Mouse (Mus musculus): ENCODE measurements around the gene Epp13.
"Not testable (repeated sequence)": the region's sequence is repeated elsewhere in the genome, so short reads cannot be mapped to it uniquely, and the experiment has no call there.

The Epp13 gene

GRCm38 (mm10) chr7:6244361-6245292 lies 7.9 kb upstream of the Epp13 start:
- H3K9me3 ChIP-seq (ENCODE audit: low read length): peaks cover 18% of the 10 kb centered on the region
- TF ChIP-seq POU5F1 (IDR thresholded peaks at IDR 0.05; ENCODE audit: borderline replicate concordance, low read length) (no peak), CTCF (conservative IDR thresholded peaks at IDR 0.05; ENCODE audit: low read length) (no peak), NANOG (IDR thresholded peaks at IDR 0.05; ENCODE audit: borderline replicate concordance, low read length) (no peak; the same call in 1 of the 2 replicates)
- H3K4me1 ChIP-seq (replicated peaks; ENCODE audit: low read depth, low read length): peaks cover 57% of the 10 kb centered on the region
- no peaks in the 10 kb centered on the region for H3K36me3 ChIP-seq (ENCODE audit: insufficient read depth, low read length)
- H3K4me3 ChIP-seq (replicated peaks; ENCODE audit: low read length): peak overlapping the region; percentile 3; the same call in 1 of the 2 replicates
- no peaks in the 10 kb centered on the region for H3K27me3 ChIP-seq (ENCODE audit: insufficient read depth, low read length)

- H3K9me3 ChIP-seq (ENCODE audit: low read length): peaks cover 57% of the 10 kb centered on the region
- peaks cover 17% of the 10 kb centered on the region for H3K4me1 ChIP-seq (replicated peaks; ENCODE audit: low read depth, low read length)
- H3K27me3 ChIP-seq (ENCODE audit: insufficient read depth, low read length): no peaks in the 10 kb centered on the region
- no peak overlapping the region for H3K4me3 ChIP-seq (replicated peaks; ENCODE audit: low read length)
- no peak for TF ChIP-seq NANOG (IDR thresholded peaks at IDR 0.05; ENCODE audit: borderline replicate concordance, low read length)
- no peak for TF ChIP-seq CTCF (conservative IDR thresholded peaks at IDR 0.05; ENCODE audit: low read length)
- TF ChIP-seq POU5F1 (IDR thresholded peaks at IDR 0.05; ENCODE audit: borderline replicate concordance, low read length): no peak
- peaks cover 24% of the 10 kb centered on the region for H3K36me3 ChIP-seq (ENCODE audit: insufficient read depth, low read length)
Measured at GRCm38 (mm10) chr7:6254451-6254850, 1.9 kb downstream of the Epp13 start.

GRCm38 (mm10) chr7:6257386-6257785 lies 4.9 kb downstream of the Epp13 start:
- Histone ChIP-seq H3K9me3 (ENCODE audit: low read length) (peaks cover 68% of the 10 kb centered on the region), H3K27me3 (ENCODE audit: insufficient read depth, low read length) (no peaks in the 10 kb centered on the region), H3K36me3 (ENCODE audit: insufficient read depth, low read length) (peaks cover 32% of the 10 kb centered on the region), H3K4me1 (replicated peaks; ENCODE audit: low read depth, low read length) (peaks cover 39% of the 10 kb centered on the region), H3K4me3 (replicated peaks; ENCODE audit: low read length) (peak overlapping the region; percentile 10; the same call in 1 of the 2 replicates)
- TF ChIP-seq NANOG (IDR thresholded peaks at IDR 0.05; ENCODE audit: borderline replicate concordance, low read length) (no peak), CTCF (conservative IDR thresholded peaks at IDR 0.05; ENCODE audit: low read length) (no peak), POU5F1 (IDR thresholded peaks at IDR 0.05; ENCODE audit: borderline replicate concordance, low read length) (no peak)

GRCm38 (mm10) chr7:6258232-6259220 lies 6.0 kb downstream of the Epp13 start:
- Histone ChIP-seq H3K4me3 (replicated peaks; ENCODE audit: low read length) (peak overlapping the region; percentile 73), H3K9me3 (ENCODE audit: low read length) (peaks cover 57% of the 10 kb centered on the region), H3K4me1 (replicated peaks; ENCODE audit: low read depth, low read length) (peaks cover 49% of the 10 kb centered on the region), H3K27me3 (ENCODE audit: insufficient read depth, low read length) (no peaks in the 10 kb centered on the region), H3K36me3 (ENCODE audit: insufficient read depth, low read length) (peaks cover 34% of the 10 kb centered on the region)
- TF ChIP-seq POU5F1 (IDR thresholded peaks at IDR 0.05; ENCODE audit: borderline replicate concordance, low read length): peak; percentile 68
- TF ChIP-seq NANOG (IDR thresholded peaks at IDR 0.05; ENCODE audit: borderline replicate concordance, low read length): peak; percentile 78
- no peak for TF ChIP-seq CTCF (conservative IDR thresholded peaks at IDR 0.05; ENCODE audit: low read length)

GRCm38 (mm10) chr7:6260004-6260403 lies 7.5 kb downstream of the Epp13 start:
- Histone ChIP-seq H3K4me1 (replicated peaks; ENCODE audit: low read depth, low read length) (peaks cover 51% of the 10 kb centered on the region), H3K4me3 (replicated peaks; ENCODE audit: low read length) (peak overlapping the region; percentile 51; the same call in 1 of the 2 replicates), H3K9me3 (ENCODE audit: low read length) (peaks cover 45% of the 10 kb centered on the region), H3K36me3 (ENCODE audit: insufficient read depth, low read length) (peaks cover 44% of the 10 kb centered on the region)
- not testable (repeated sequence) for H3K27me3 ChIP-seq (ENCODE audit: insufficient read depth, low read length)

- H3K4me3 ChIP-seq (replicated peaks; ENCODE audit: low read length): no peak overlapping the region
- peaks cover 24% of the 10 kb centered on the region for H3K9me3 ChIP-seq (ENCODE audit: low read length)
- TF ChIP-seq POU5F1 (IDR thresholded peaks at IDR 0.05; ENCODE audit: borderline replicate concordance, low read length) (no peak), NANOG (IDR thresholded peaks at IDR 0.05; ENCODE audit: borderline replicate concordance, low read length) (no peak), CTCF (conservative IDR thresholded peaks at IDR 0.05; ENCODE audit: low read length) (peak; percentile 57)
- H3K36me3 ChIP-seq (ENCODE audit: insufficient read depth, low read length): peaks cover 34% of the 10 kb centered on the region
- peaks cover 63% of the 10 kb centered on the region for H3K4me1 ChIP-seq (replicated peaks; ENCODE audit: low read depth, low read length)
- no peaks in the 10 kb centered on the region for H3K27me3 ChIP-seq (ENCODE audit: insufficient read depth, low read length)
Measured at GRCm38 (mm10) chr7:6262120-6262519, 9.6 kb downstream of the Epp13 start.

- peaks cover 15% of the 10 kb centered on the region for H3K9me3 ChIP-seq (ENCODE audit: low read length)
- no peak overlapping the region for H3K4me3 ChIP-seq (replicated peaks; ENCODE audit: low read length)
- peaks cover 55% of the 10 kb centered on the region for H3K4me1 ChIP-seq (replicated peaks; ENCODE audit: low read depth, low read length)
- no peak for TF ChIP-seq POU5F1 (IDR thresholded peaks at IDR 0.05; ENCODE audit: borderline replicate concordance, low read length)
- no peak for TF ChIP-seq NANOG (IDR thresholded peaks at IDR 0.05; ENCODE audit: borderline replicate concordance, low read length)
- no peak for TF ChIP-seq CTCF (conservative IDR thresholded peaks at IDR 0.05; ENCODE audit: low read length)
- peaks cover 30% of the 10 kb centered on the region for H3K36me3 ChIP-seq (ENCODE audit: insufficient read depth, low read length)
- no peaks in the 10 kb centered on the region for H3K27me3 ChIP-seq (ENCODE audit: insufficient read depth, low read length)
Measured at GRCm38 (mm10) chr7:6262984-6263383, 10.5 kb downstream of the Epp13 start.

GRCm38 (mm10) chr7:6265695-6266094 lies 13.2 kb downstream of the Epp13 start:
- Histone ChIP-seq H3K4me1 (replicated peaks; ENCODE audit: low read depth, low read length) (peaks cover 53% of the 10 kb centered on the region), H3K4me3 (replicated peaks; ENCODE audit: low read length) (peak overlapping the region; percentile 50), H3K36me3 (ENCODE audit: insufficient read depth, low read length) (peaks cover 30% of the 10 kb centered on the region), H3K9me3 (ENCODE audit: low read length) (peaks cover 9% of the 10 kb centered on the region), H3K27me3 (ENCODE audit: insufficient read depth, low read length) (no peaks in the 10 kb centered on the region)
- TF ChIP-seq POU5F1 (IDR thresholded peaks at IDR 0.05; ENCODE audit: borderline replicate concordance, low read length) (no peak), CTCF (conservative IDR thresholded peaks at IDR 0.05; ENCODE audit: low read length) (peak; percentile 97)

Data from E14TG2a.4 (cell line).